Mouse (Mus musculus): ENCODE measurements around the gene Grin2d.

DNA sequence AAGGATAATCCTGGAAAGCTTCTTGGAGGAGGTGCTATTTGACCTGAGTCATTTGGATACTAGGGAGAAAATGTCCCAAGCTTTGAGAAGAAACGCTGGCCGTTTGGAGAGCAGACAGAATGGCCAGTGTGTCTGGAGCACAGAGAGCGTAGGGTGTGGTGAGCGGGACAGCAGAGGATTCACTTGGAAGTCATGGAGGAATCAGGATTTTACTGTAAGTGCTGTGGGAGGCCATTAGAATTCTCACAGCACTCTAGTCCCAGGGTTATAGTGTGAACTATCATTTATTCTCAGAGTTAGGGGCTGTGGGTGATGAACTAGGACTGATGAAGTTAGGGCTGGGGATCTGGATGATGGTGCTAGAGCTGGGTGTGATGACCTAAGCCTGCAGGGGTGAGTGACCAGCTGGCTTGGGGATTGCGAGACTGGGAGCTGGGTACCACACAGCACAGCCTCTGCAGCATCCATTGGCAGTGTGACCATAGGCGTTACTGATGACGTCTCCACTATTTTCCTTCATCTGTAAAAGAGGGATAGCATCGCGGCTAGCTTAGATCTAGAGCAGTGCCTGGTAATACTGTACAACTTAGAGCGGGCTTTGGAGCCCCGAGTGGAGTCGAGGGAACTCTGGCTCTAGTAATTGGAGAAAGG, 43.9 kb upstream of the Grin2d start:
- TF ChIP-seq EP300 (IDR thresholded peaks at IDR 0.05; ENCODE audit: low read length) = no peak
- TF ChIP-seq CTCF (conservative IDR thresholded peaks at IDR 0.05 in 1 of 2, IDR thresholded peaks at IDR 0.05 in 1 of 2; ENCODE audit: low read depth in 2 of 2, low read length in 2 of 2) = no peak
- no peak for TF ChIP-seq CHD1 (IDR thresholded peaks at IDR 0.05; ENCODE audit: low read depth, low read length)
- no peak for TF ChIP-seq KAT2A (IDR thresholded peaks at IDR 0.05; ENCODE audit: insufficient replicate concordance, low read length)
- TF ChIP-seq GABPA (IDR thresholded peaks at IDR 0.05; ENCODE audit: insufficient replicate concordance, low read depth, low read length) = no peak
- no peak for TF ChIP-seq POLR2A (IDR thresholded peaks at IDR 0.05; ENCODE audit: low read depth, low read length)
- no peak for TF ChIP-seq USF1 (IDR thresholded peaks at IDR 0.05; ENCODE audit: low read depth, low read length)
- TF ChIP-seq MAFK (IDR thresholded peaks at IDR 0.05; ENCODE audit: insufficient replicate concordance, low read length) = no peak
- no peak for TF ChIP-seq ZKSCAN1 (IDR thresholded peaks at IDR 0.05; ENCODE audit: borderline replicate concordance, low read depth, low read length)
- no peak for TF ChIP-seq MAX (IDR thresholded peaks at IDR 0.05; ENCODE audit: low read length)
- no peak for TF ChIP-seq JUND (conservative IDR thresholded peaks at IDR 0.05; ENCODE audit: low read depth, low read length)
- no peak for TF ChIP-seq SIN3A (IDR thresholded peaks at IDR 0.05; ENCODE audit: low read length)
- no peak for TF ChIP-seq E2F4 (IDR thresholded peaks at IDR 0.05; ENCODE audit: insufficient replicate concordance, low read depth, low read length)
- no peak for TF ChIP-seq JUN (IDR thresholded peaks at IDR 0.05; ENCODE audit: insufficient read depth, low read depth, low read length)

Measured in CH12.LX (cell line).